Mouse (Mus musculus): ENCODE measurements at regions not wholly inside any gene's neighbourhood (a gene's known extent, or its start where the extent isn't known, plus 50 kb on each side); places are given as distances from the start of the nearest gene placed in this dataset.

DNA sequence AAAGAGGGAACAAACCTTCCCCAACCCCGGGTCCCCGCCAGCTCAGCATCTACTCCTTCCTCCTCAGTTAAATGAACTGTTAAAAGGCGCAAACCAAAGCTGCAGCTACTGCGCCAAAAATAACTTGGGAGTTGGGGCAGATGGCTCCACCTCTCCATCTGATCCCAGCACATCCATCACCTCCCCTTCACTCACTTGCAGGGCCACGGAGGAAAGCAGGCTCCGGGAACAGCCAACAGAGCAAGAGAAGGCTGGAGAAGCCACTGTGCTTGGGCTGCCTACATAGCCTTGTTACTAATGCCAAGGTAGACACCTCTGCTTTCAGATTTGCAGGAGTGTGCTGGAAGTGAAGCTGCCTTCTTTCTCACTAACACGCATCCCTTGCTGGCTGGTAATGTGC, 171.8 kb upstream of the Gm765 start:
- no peak overlapping the region for H3K27ac ChIP-seq (ENCODE audit: low read depth, low read length)
- no peaks in the 10 kb centered on the region for H3K36me3 ChIP-seq (ENCODE audit: control insufficient read depth, insufficient read depth, low read length)
- no peaks in the 10 kb centered on the region for H3K4me1 ChIP-seq (replicated peaks; ENCODE audit: control insufficient read depth, insufficient read depth, low read length)
- no peak overlapping the region for H3K4me2 ChIP-seq (ENCODE audit: low read depth, low read length, severe bottlenecking)
- ATAC-seq (replicated peaks; ENCODE audit: low FRiP score) (no peak), DNase-seq (ENCODE audit: low spot score) (no peak)
- 84% methylated on average over 7 of the region's 7 CpGs for WGBS
- no peak overlapping the region for H3K9ac ChIP-seq (ENCODE audit: low read length)
- H3K27me3 ChIP-seq (ENCODE audit: control insufficient read depth, insufficient read depth, low read length) = no peaks in the 10 kb centered on the region
- H3K9me3 ChIP-seq (ENCODE audit: control insufficient read depth, low read length) = no peaks in the 10 kb centered on the region
- H3K4me3 ChIP-seq (ENCODE audit: low read depth, low read length) = no peak overlapping the region

DNA sequence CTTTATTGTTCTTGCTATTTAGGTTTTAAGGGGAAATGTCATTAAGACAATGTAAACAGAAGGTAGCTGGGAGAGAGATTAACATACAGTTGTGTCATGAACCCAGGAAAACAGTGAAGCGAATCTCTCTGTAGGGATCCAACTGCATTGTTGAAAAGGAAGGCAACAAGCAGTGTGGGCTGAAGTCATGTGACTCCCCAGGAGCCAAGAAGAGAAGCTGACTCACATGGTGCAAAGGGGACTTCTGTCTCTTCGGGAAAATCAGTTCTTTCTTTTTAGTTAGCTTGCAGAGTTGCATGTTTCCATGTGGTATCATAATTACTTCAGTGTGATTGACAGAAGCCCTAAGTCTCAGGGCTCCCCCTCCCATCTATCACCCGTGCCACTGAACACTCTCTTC, 170.7 kb upstream of the Gm765 start:
- DNase-seq (ENCODE audit: low spot score) (no peak), ATAC-seq (replicated peaks; ENCODE audit: low FRiP score) (no peak)
- 37% methylated on average over 3 of the region's 3 CpGs for WGBS

DNA sequence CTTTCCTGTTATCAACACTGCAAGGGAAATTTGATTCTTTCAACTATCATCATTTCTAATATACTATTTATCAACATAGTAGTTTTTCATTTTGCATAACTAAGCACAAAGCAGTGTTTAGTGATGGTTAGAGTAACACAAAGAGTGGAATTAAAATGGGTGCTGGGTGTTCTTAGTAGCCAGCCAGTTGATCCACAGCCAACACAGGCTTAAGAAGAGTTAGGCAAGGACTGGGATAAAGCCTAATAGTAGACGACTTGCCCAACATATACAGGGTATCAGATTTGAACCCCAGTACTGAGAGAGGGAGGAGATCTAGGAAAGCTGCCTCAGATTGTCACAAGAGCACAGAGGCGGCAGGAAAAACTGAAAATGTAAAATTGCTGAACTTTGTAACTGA, 160.2 kb upstream of the Gm765 start:
- Histone ChIP-seq H3K9me3 (ENCODE audit: control insufficient read depth, low read length) (no peaks in the 10 kb centered on the region), H3K4me1 (replicated peaks; ENCODE audit: control insufficient read depth, insufficient read depth, low read length) (no peaks in the 10 kb centered on the region), H3K4me2 (ENCODE audit: low read depth, low read length, severe bottlenecking) (no peak overlapping the region), H3K27ac (ENCODE audit: low read depth, low read length) (no peak overlapping the region), H3K9ac (ENCODE audit: low read length) (no peak overlapping the region), H3K36me3 (ENCODE audit: control insufficient read depth, insufficient read depth, low read length) (no peaks in the 10 kb centered on the region), H3K27me3 (ENCODE audit: control insufficient read depth, insufficient read depth, low read length) (no peaks in the 10 kb centered on the region), H3K4me3 (ENCODE audit: low read depth, low read length) (no peak overlapping the region)
- 85% methylated on average over 2 of the region's 2 CpGs for WGBS
- ATAC-seq (replicated peaks; ENCODE audit: low FRiP score) (no peak), DNase-seq (ENCODE audit: low spot score) (no peak)

More for the DNA sequence above, 170.7 kb upstream of the Gm765 start:
- H3K9ac ChIP-seq (ENCODE audit: low read length) = no peak overlapping the region
- H3K27ac ChIP-seq (ENCODE audit: low read depth, low read length) = no peak overlapping the region
- H3K4me3 ChIP-seq (ENCODE audit: low read depth, low read length) = no peak overlapping the region
- no peaks in the 10 kb centered on the region for H3K27me3 ChIP-seq (ENCODE audit: control insufficient read depth, insufficient read depth, low read length)
- no peak overlapping the region for H3K4me2 ChIP-seq (ENCODE audit: low read depth, low read length, severe bottlenecking)
- H3K36me3 ChIP-seq (ENCODE audit: control insufficient read depth, insufficient read depth, low read length) = no peaks in the 10 kb centered on the region
- H3K9me3 ChIP-seq (ENCODE audit: control insufficient read depth, low read length) = no peaks in the 10 kb centered on the region
- H3K4me1 ChIP-seq (replicated peaks; ENCODE audit: control insufficient read depth, insufficient read depth, low read length) = no peaks in the 10 kb centered on the region

DNA sequence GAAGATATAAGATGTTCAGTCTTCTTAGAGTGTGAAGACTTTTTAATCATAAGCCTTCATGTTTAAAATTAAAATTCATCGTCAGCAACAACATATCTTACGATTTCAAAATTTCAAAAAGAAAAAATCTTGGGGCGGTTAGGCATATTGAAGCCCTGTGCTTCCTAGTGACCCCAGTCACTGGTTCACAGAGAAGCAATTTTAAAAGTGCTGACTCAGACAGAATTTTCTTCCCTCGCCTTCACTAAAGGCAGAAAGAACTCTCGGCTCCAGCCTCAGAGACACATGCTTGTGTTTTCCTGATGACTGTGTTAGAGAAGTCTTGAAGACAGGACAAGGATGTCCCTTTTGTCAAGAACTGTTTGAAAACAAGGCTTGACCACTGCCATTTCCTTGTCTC, 157.2 kb upstream of the Gm765 start:
- DNase-seq (ENCODE audit: low spot score) = no peak
- Histone ChIP-seq H3K9ac (ENCODE audit: low read length) (no peak overlapping the region), H3K4me3 (ENCODE audit: low read depth, low read length) (no peak overlapping the region), H3K4me2 (ENCODE audit: low read depth, low read length, severe bottlenecking) (no peak overlapping the region), H3K27me3 (ENCODE audit: control insufficient read depth, insufficient read depth, low read length) (no peaks in the 10 kb centered on the region), H3K4me1 (replicated peaks; ENCODE audit: control insufficient read depth, insufficient read depth, low read length) (no peaks in the 10 kb centered on the region), H3K9me3 (ENCODE audit: control insufficient read depth, low read length) (no peaks in the 10 kb centered on the region), H3K27ac (ENCODE audit: low read depth, low read length) (no peak overlapping the region), H3K36me3 (ENCODE audit: control insufficient read depth, insufficient read depth, low read length) (no peaks in the 10 kb centered on the region)
- ATAC-seq (replicated peaks; ENCODE audit: low FRiP score) = no peak
- WGBS = 83% methylated on average over 5 of the region's 5 CpGs

DNA sequence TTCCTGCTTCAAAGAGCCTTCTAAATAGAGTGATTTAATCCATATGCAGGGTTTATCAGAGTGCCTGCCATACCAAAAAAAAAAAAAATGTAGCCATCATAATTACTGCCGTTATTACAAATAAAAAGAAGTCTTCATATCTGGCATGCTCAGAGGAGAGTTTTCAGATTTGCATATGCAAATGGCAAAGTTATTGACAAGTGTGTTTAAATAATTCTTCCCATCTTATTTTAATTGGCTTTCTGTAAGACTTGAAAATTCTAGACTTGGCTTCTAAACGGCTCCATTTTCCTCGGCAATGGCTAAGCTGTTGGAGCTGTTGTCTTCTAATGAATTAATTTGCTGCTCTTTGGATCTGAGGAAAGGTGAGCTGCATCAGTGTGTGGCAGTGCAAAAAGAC, 144.1 kb upstream of the Gm765 start:
- H3K4me1 ChIP-seq (replicated peaks; ENCODE audit: control insufficient read depth, insufficient read depth, low read length) = no peaks in the 10 kb centered on the region
- H3K27ac ChIP-seq (ENCODE audit: low read depth, low read length) = no peak overlapping the region
- no peak overlapping the region for H3K4me3 ChIP-seq (ENCODE audit: low read depth, low read length)
- no peaks in the 10 kb centered on the region for H3K36me3 ChIP-seq (ENCODE audit: control insufficient read depth, insufficient read depth, low read length)
- DNase-seq (ENCODE audit: low spot score) (no peak), ATAC-seq (replicated peaks; ENCODE audit: low FRiP score) (no peak)
- H3K4me2 ChIP-seq (ENCODE audit: low read depth, low read length, severe bottlenecking) = no peak overlapping the region
- no peak overlapping the region for H3K9ac ChIP-seq (ENCODE audit: low read length)
- no peaks in the 10 kb centered on the region for H3K9me3 ChIP-seq (ENCODE audit: control insufficient read depth, low read length)
- 68% methylated on average over 3 of the region's 3 CpGs for whole genome bisulfite sequencing
- no peaks in the 10 kb centered on the region for H3K27me3 ChIP-seq (ENCODE audit: control insufficient read depth, insufficient read depth, low read length)

DNA sequence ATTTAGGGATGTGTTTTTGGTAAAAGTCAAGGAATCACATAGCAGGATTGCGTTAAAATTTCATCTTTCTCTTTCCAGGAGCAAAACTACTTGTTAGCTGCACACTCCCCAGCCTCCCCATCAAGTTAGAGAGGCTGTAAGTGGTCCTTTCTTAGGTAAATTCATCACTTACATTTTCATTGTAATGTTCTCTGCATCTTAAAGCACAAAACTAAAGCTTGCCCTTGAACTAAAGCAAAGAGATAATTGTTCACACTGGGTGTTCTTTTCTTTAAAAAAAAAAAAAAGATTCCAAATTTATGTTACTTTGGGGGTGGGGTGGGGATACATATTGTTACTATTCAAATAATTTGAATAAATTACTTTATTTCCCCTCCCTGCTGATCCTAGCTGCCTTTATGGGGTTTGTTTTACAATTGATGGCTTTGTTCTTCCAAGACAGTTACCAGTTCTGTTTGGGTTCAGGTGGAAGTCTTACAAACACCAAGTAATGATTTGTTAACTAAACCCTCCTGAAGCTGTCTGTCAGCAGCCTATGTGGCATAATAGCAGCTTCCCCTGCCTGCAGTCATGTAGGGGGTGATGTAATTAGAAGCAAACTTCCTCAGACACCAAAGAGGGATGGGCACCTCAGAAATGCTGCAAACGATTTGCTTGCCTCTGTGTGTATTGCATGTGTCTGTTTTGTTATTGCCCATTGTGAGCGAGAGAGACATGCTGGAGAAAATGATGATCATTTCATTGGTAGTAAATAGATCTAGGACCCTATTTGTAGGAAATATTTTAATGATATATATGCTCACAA, 141.0 kb upstream of the Gm765 start:
- Histone ChIP-seq H3K9ac (ENCODE audit: low read length) (no peak overlapping the region), H3K4me3 (ENCODE audit: low read depth, low read length) (no peak overlapping the region), H3K27ac (ENCODE audit: low read depth, low read length) (no peak overlapping the region), H3K9me3 (ENCODE audit: control insufficient read depth, low read length) (no peaks in the 10 kb centered on the region), H3K4me2 (ENCODE audit: low read depth, low read length, severe bottlenecking) (no peak overlapping the region), H3K4me1 (replicated peaks; ENCODE audit: control insufficient read depth, insufficient read depth, low read length) (no peaks in the 10 kb centered on the region), H3K27me3 (ENCODE audit: control insufficient read depth, insufficient read depth, low read length) (no peaks in the 10 kb centered on the region), H3K36me3 (ENCODE audit: control insufficient read depth, insufficient read depth, low read length) (no peaks in the 10 kb centered on the region)
- WGBS = 43% methylated on average over 3 of the region's 3 CpGs
- no peak for ATAC-seq (replicated peaks; ENCODE audit: low FRiP score)
- no peak for DNase-seq (ENCODE audit: low spot score)

DNA sequence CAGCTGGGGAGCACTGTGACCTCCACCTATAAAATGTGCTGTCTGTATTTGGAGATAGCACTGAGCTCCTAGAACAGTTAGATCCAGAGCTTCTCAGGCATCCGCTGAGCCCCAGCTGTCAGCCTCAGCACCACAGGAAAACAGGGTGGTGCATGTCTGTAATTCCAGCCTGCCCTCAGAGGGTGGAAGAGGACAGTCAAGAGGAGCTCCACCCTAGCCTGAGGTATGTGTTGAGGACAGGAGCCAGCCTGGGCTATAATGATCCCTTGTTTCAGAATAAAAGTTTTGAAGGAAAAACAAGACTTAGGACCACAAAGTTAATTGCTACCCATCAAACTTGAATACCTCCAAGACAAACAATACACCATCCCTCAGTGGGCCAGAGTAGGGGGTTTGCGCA, 139.8 kb upstream of the Gm765 start:
- H3K27me3 ChIP-seq (ENCODE audit: control insufficient read depth, insufficient read depth, low read length) = no peaks in the 10 kb centered on the region
- H3K4me3 ChIP-seq (ENCODE audit: low read depth, low read length) = no peak overlapping the region
- WGBS = 81% methylated on average over 2 of the region's 2 CpGs
- H3K9ac ChIP-seq (ENCODE audit: low read length) = no peak overlapping the region
- no peaks in the 10 kb centered on the region for H3K4me1 ChIP-seq (replicated peaks; ENCODE audit: control insufficient read depth, insufficient read depth, low read length)
- no peak for DNase-seq (ENCODE audit: low spot score)
- no peaks in the 10 kb centered on the region for H3K36me3 ChIP-seq (ENCODE audit: control insufficient read depth, insufficient read depth, low read length)
- no peak overlapping the region for H3K27ac ChIP-seq (ENCODE audit: low read depth, low read length)
- ATAC-seq (replicated peaks; ENCODE audit: low FRiP score) = no peak
- H3K9me3 ChIP-seq (ENCODE audit: control insufficient read depth, low read length) = no peaks in the 10 kb centered on the region
- H3K4me2 ChIP-seq (ENCODE audit: low read depth, low read length, severe bottlenecking) = no peak overlapping the region

DNA sequence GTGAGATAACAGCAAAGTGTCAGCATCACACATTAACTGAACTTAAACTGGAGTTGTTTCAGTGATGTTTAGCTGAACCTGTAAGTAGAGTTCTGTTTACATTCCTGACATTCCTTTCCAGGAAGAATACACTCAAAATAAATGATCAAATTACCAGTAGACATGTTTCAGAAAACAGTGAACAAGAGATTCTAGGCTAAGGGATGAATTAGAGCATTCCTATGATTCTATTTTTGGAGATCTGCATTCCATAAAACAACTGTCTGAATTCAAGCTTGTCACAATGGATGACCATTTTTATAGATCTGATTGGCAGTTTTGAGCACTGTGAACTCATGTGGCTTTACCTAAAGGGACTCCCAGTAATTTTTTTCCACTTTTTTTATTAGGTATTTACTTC, 125.0 kb upstream of the Gm765 start:
- Histone ChIP-seq H3K9me3 (ENCODE audit: control insufficient read depth, low read length) (no peaks in the 10 kb centered on the region), H3K36me3 (ENCODE audit: control insufficient read depth, insufficient read depth, low read length) (no peaks in the 10 kb centered on the region), H3K27me3 (ENCODE audit: control insufficient read depth, insufficient read depth, low read length) (no peaks in the 10 kb centered on the region), H3K4me3 (ENCODE audit: low read depth, low read length) (no peak overlapping the region), H3K4me1 (replicated peaks; ENCODE audit: control insufficient read depth, insufficient read depth, low read length) (no peaks in the 10 kb centered on the region), H3K9ac (ENCODE audit: low read length) (no peak overlapping the region), H3K27ac (ENCODE audit: low read depth, low read length) (no peak overlapping the region), H3K4me2 (ENCODE audit: low read depth, low read length, severe bottlenecking) (no peak overlapping the region)
- no peak for DNase-seq (ENCODE audit: low spot score)
- ATAC-seq (replicated peaks; ENCODE audit: low FRiP score) = no peak

DNA sequence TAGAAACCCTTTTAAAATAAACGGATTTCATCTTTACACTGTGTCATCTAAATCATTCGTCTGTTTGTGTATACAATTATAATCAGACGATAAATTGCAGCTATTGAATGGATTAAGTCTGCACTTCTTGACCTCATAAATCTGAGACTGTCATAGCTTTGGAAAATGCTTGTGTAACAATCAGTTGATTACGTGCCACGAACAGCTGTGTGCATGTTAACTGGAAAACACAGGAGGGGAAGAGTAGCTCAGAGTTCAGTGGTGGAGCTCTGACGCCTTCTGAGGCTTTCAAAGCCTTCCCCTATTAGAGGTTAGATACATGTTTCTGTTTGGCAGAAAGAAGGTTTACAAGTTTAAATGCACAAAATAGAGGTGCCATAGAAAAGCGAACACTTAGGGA, 109.7 kb upstream of the Gm765 start:
- Histone ChIP-seq H3K4me1 (replicated peaks; ENCODE audit: control insufficient read depth, insufficient read depth, low read length) (no peaks in the 10 kb centered on the region), H3K9ac (ENCODE audit: low read length) (no peak overlapping the region), H3K27ac (ENCODE audit: low read depth, low read length) (no peak overlapping the region), H3K27me3 (ENCODE audit: control insufficient read depth, insufficient read depth, low read length) (no peaks in the 10 kb centered on the region), H3K4me3 (ENCODE audit: low read depth, low read length) (no peak overlapping the region), H3K36me3 (ENCODE audit: control insufficient read depth, insufficient read depth, low read length) (no peaks in the 10 kb centered on the region), H3K9me3 (ENCODE audit: control insufficient read depth, low read length) (no peaks in the 10 kb centered on the region), H3K4me2 (ENCODE audit: low read depth, low read length, severe bottlenecking) (no peak overlapping the region)
- WGBS = 84% methylated on average over 7 of the region's 7 CpGs
- DNase-seq (ENCODE audit: low spot score) = no peak
- no peak for ATAC-seq (replicated peaks; ENCODE audit: low FRiP score)

Measured in forebrain, embryonic 11.5 days (tissue).